Mouse (Mus musculus) cortical plate, adult 2 months (tissue): ENCODE measurements at regions not wholly inside any gene's neighbourhood (a gene's known extent, or its start where the extent isn't known, plus 50 kb on each side); places are given as distances from the start of the nearest gene placed in this dataset.

ENCODE experiments used
- CTCF ChIP-seq: fragments of 200-500 bp; IDR thresholded peaks from 2 replicates; pipeline ENCODE4 v1.5.1; 2011; ENCODE audit warnings: mild to moderate bottlenecking, control low read depth, low read length; ENCODE audit not compliant: insufficient read depth; ENCODE audit errors: extremely low read depth
- POLR2A ChIP-seq: fragments of 200-500 bp; IDR thresholded peaks from 2 replicates; pipeline ENCODE4 v1.6.1; 2011; ENCODE audit warnings: mild to moderate bottlenecking, low read length, control low read depth; ENCODE audit not compliant: insufficient read depth; ENCODE audit errors: extremely low read depth

- TF ChIP-seq CTCF, result no peak
- no peak for TF ChIP-seq POLR2A
These were observed 163.2 kb downstream of the Gm10295 start for GRCm38 (mm10) chr7:71188119-71188518.
